Mouse (Mus musculus): ENCODE measurements around the gene Cfap44. TPM values are rescaled to one million over a fixed set of nuclear protein-coding genes. Genes with fewer than 3 reads are reported as not detected.

Gene Cfap44
- polyA plus RNA-seq, 1 experiment from 2014 or later: 0.74 TPM

GRCm38 (mm10) chr16:44487194-44487593, 92.6 kb downstream of the Cfap44 start:
- ATAC-seq (ENCODE audit: low FRiP score, low TSS enrichment): no peak
- Histone ChIP-seq H3K27ac (ENCODE audit: low read length) (no peak overlapping the region), H3K36me3 (ENCODE audit: insufficient read depth, low read length) (peaks cover 53% of the 10 kb centered on the region), H3K4me1 (ENCODE audit: insufficient read depth, low read length) (no peaks in the 10 kb centered on the region), H3K4me2 (replicated peaks; ENCODE audit: low read depth, low read length) (no peak overlapping the region), H3K9ac (replicated peaks; ENCODE audit: low read length) (no peak overlapping the region), H3K9me3 (ENCODE audit: low read length) (no peaks in the 10 kb centered on the region), H3K4me3 (ENCODE audit: low read length) (no peak overlapping the region), H3K27me3 (ENCODE audit: insufficient read depth, low read length) (no peaks in the 10 kb centered on the region)
- WGBS: 91% methylated on average over 13 of the region's 13 CpGs

DNA sequence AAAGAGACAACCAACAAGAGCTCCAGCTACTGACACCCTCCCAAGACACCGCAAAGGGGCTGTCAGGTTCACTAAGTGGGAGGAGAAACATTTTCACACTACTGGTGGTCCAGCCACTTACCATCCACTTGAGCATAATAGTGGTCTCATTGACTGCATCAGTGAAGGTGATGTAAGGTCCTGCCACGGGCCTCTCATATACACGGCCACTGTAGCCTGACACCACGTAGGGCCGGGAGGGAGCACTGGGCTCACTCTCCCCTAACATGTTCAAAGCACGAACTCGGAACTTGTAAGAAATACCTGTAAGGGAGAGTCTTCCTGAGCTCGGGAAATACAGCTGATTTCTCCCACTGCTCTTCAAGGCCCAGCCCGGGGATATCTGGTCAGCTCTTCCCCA, 96.5 kb downstream of the Cfap44 start:
- Histone ChIP-seq H3K27ac (ENCODE audit: low read length) (no peak overlapping the region), H3K4me3 (ENCODE audit: low read length) (no peak overlapping the region), H3K36me3 (ENCODE audit: insufficient read depth, low read length) (peaks cover 61% of the 10 kb centered on the region), H3K9me3 (ENCODE audit: low read length) (no peaks in the 10 kb centered on the region), H3K27me3 (ENCODE audit: insufficient read depth, low read length) (no peaks in the 10 kb centered on the region), H3K4me2 (replicated peaks; ENCODE audit: low read depth, low read length) (no peak overlapping the region), H3K4me1 (ENCODE audit: insufficient read depth, low read length) (peaks cover 13% of the 10 kb centered on the region), H3K9ac (replicated peaks; ENCODE audit: low read length) (no peak overlapping the region)
- WGBS: 78% methylated on average over 9 of the region's 9 CpGs
- no peak for ATAC-seq (ENCODE audit: low FRiP score, low TSS enrichment)

DNA sequence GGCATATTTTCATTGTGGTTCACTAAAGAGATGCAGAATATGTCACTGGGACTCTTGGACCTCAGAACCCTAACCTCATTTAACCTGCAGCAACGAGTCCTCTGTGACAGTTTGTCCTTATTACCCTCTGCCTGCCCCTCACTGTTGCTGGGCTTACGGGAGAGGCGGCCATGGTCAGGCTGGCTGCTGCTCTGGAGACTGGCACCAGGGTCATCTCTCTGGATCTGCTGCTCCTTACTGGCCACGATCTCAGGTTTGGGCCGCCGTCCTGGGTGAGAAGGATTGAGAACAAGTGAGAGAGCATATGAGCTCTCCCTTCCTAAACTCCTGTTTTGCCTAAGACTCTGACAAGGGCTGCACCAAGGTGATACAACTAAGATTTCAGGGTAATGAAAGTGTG, 97.6 kb downstream of the Cfap44 start:
- H3K27me3 ChIP-seq (ENCODE audit: insufficient read depth, low read length): no peaks in the 10 kb centered on the region
- H3K9ac ChIP-seq (replicated peaks; ENCODE audit: low read length): no peak overlapping the region
- H3K27ac ChIP-seq (ENCODE audit: low read length): no peak overlapping the region
- no peak for ATAC-seq (ENCODE audit: low FRiP score, low TSS enrichment)
- H3K4me3 ChIP-seq (ENCODE audit: low read length): no peak overlapping the region
- no peaks in the 10 kb centered on the region for H3K9me3 ChIP-seq (ENCODE audit: low read length)
- H3K4me1 ChIP-seq (ENCODE audit: insufficient read depth, low read length): peaks cover 13% of the 10 kb centered on the region
- 94% methylated on average over 6 of the region's 6 CpGs for WGBS
- H3K36me3 ChIP-seq (ENCODE audit: insufficient read depth, low read length): peaks cover 56% of the 10 kb centered on the region
- H3K4me2 ChIP-seq (replicated peaks; ENCODE audit: low read depth, low read length): no peak overlapping the region

- no peak overlapping the region for H3K4me3 ChIP-seq (ENCODE audit: low read length)
- WGBS: 80% methylated on average over 9 of the region's 9 CpGs
- H3K9me3 ChIP-seq (ENCODE audit: low read length): no peaks in the 10 kb centered on the region
- ATAC-seq (ENCODE audit: low FRiP score, low TSS enrichment): no peak
- H3K4me2 ChIP-seq (replicated peaks; ENCODE audit: low read depth, low read length): no peak overlapping the region
- H3K4me1 ChIP-seq (ENCODE audit: insufficient read depth, low read length): peaks cover 16% of the 10 kb centered on the region
- H3K36me3 ChIP-seq (ENCODE audit: insufficient read depth, low read length): peaks cover 53% of the 10 kb centered on the region
- H3K9ac ChIP-seq (replicated peaks; ENCODE audit: low read length): no peak overlapping the region
- H3K27me3 ChIP-seq (ENCODE audit: insufficient read depth, low read length): no peaks in the 10 kb centered on the region
- no peak overlapping the region for H3K27ac ChIP-seq (ENCODE audit: low read length)
Observed at GRCm38 (mm10) chr16:44492706-44493105, 98.1 kb downstream of the Cfap44 start.

DNA sequence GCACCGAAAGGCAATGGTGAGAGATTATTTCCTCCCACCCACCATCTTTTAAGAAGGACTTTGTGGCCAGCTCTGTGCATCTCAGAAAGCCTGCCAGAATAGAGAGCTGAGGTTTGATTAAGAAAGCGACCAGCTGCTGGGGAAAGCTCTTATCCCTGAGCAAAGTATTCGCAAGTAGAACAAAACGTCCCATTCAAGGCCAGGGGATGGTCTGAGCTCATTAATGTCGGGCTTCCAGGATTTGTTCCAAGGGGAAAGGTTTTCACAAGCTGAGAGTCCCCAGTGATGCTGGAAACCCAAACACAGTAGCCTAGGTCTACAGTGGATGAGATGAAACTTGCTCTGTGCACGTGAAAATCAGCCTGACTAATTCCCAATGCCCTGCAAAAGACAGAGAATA, 99.3 kb downstream of the Cfap44 start:
- Histone ChIP-seq H3K4me3 (ENCODE audit: low read length) (no peak overlapping the region), H3K36me3 (ENCODE audit: insufficient read depth, low read length) (peaks cover 56% of the 10 kb centered on the region), H3K27ac (ENCODE audit: low read length) (peak overlapping the region; percentile 86; the same call in 1 of the 2 replicates), H3K4me2 (replicated peaks; ENCODE audit: low read depth, low read length) (no peak overlapping the region), H3K4me1 (ENCODE audit: insufficient read depth, low read length) (peaks cover 18% of the 10 kb centered on the region), H3K9me3 (ENCODE audit: low read length) (no peaks in the 10 kb centered on the region), H3K27me3 (ENCODE audit: insufficient read depth, low read length) (no peaks in the 10 kb centered on the region), H3K9ac (replicated peaks; ENCODE audit: low read length) (no peak overlapping the region)
- no peak for ATAC-seq (ENCODE audit: low FRiP score, low TSS enrichment)
- 39% methylated on average over 6 of the region's 6 CpGs for WGBS

DNA sequence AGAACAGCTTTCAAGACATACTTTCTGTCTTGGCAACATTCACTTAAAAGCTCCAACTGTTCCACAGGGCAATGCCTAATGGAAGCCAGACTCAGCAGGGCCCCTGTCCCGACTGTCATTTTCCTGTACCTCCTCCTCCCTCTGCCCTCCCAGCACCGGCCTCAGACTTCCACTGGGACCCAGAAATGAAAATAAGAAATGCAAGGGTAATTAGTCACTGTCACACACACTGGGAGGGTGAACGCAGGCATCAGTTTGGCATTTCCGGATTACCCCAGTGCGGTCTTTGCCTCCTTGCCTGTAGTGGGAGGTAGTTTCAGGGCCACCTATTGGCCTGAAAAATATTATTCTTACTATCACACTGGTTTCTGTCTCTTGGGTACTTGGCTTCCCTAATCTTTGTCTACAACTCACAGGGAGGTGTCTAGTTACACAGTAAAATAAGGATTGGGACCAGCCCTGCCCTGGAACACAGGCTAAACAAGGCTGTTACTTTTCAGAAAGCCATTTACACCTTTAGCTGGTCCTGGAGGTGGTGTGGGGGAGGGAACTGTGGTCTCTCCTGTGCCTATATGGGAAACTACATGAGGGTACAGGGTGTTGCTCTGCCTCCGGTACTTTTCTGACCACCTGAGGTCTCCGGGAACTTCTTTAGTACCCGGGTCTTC, 100.0 kb downstream of the Cfap44 start:
- ATAC-seq (ENCODE audit: low FRiP score, low TSS enrichment): peak; percentile 75
- H3K9me3 ChIP-seq (ENCODE audit: low read length): no peaks in the 10 kb centered on the region
- H3K36me3 ChIP-seq (ENCODE audit: insufficient read depth, low read length): peaks cover 57% of the 10 kb centered on the region
- peak overlapping the region; percentile 86 for H3K27ac ChIP-seq (ENCODE audit: low read length)
- WGBS: 20% methylated on average over 8 of the region's 8 CpGs
- H3K27me3 ChIP-seq (ENCODE audit: insufficient read depth, low read length): no peaks in the 10 kb centered on the region
- H3K4me1 ChIP-seq (ENCODE audit: insufficient read depth, low read length): peaks cover 18% of the 10 kb centered on the region
- no peak overlapping the region for H3K4me2 ChIP-seq (replicated peaks; ENCODE audit: low read depth, low read length)
- H3K4me3 ChIP-seq (ENCODE audit: low read length): no peak overlapping the region
- peak overlapping the region; percentile 23; the same call in 1 of the 2 replicates for H3K9ac ChIP-seq (replicated peaks; ENCODE audit: low read length)

GRCm38 (mm10) chr16:44496971-44497464, 102.4 kb downstream of the Cfap44 start:
- H3K9me3 ChIP-seq (ENCODE audit: low read length): no peaks in the 10 kb centered on the region
- no peaks in the 10 kb centered on the region for H3K27me3 ChIP-seq (ENCODE audit: insufficient read depth, low read length)
- H3K4me1 ChIP-seq (ENCODE audit: insufficient read depth, low read length): peaks cover 18% of the 10 kb centered on the region
- no peak overlapping the region for H3K9ac ChIP-seq (replicated peaks; ENCODE audit: low read length)
- H3K4me2 ChIP-seq (replicated peaks; ENCODE audit: low read depth, low read length): no peak overlapping the region
- peaks cover 59% of the 10 kb centered on the region for H3K36me3 ChIP-seq (ENCODE audit: insufficient read depth, low read length)
- 46% methylated on average over 15 of the region's 15 CpGs for WGBS
- no peak overlapping the region for H3K27ac ChIP-seq (ENCODE audit: low read length)
- no peak for ATAC-seq (ENCODE audit: low FRiP score, low TSS enrichment)
- no peak overlapping the region for H3K4me3 ChIP-seq (ENCODE audit: low read length)

- H3K36me3 ChIP-seq (ENCODE audit: insufficient read depth, low read length): peaks cover 66% of the 10 kb centered on the region
- no peaks in the 10 kb centered on the region for H3K9me3 ChIP-seq (ENCODE audit: low read length)
- H3K9ac ChIP-seq (replicated peaks; ENCODE audit: low read length): no peak overlapping the region
- H3K4me3 ChIP-seq (ENCODE audit: low read length): no peak overlapping the region
- ATAC-seq (ENCODE audit: low FRiP score, low TSS enrichment): no peak
- peaks cover 18% of the 10 kb centered on the region for H3K4me1 ChIP-seq (ENCODE audit: insufficient read depth, low read length)
- 95% methylated on average over 3 of the region's 3 CpGs for WGBS
- H3K27ac ChIP-seq (ENCODE audit: low read length): no peak overlapping the region
- H3K27me3 ChIP-seq (ENCODE audit: insufficient read depth, low read length): no peaks in the 10 kb centered on the region
- no peak overlapping the region for H3K4me2 ChIP-seq (replicated peaks; ENCODE audit: low read depth, low read length)
Observed at GRCm38 (mm10) chr16:44498447-44498846, 103.9 kb downstream of the Cfap44 start.

DNA sequence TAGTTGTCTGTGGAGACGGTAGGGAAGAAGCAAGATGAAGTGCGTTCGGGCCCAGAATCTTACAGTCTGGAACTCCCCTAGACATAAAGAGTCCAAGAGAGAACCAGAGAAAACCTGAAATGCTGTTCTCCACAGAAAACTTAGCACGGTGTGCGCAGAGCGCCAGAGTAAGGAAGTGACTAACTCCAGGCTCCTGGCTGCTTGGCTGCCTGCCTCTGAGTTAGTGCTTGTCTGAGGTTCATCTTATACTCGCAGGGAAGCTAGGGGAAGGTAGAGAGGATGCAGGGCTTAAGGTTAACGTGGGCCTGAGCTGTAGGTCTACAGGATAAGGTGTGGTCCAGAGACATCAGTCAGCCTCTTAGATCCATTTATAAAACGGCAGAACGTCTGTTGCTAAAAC, 107.2 kb downstream of the Cfap44 start:
- no peaks in the 10 kb centered on the region for H3K27me3 ChIP-seq (ENCODE audit: insufficient read depth, low read length)
- H3K4me2 ChIP-seq (replicated peaks; ENCODE audit: low read depth, low read length): no peak overlapping the region
- peaks cover 76% of the 10 kb centered on the region for H3K36me3 ChIP-seq (ENCODE audit: insufficient read depth, low read length)
- H3K4me1 ChIP-seq (ENCODE audit: insufficient read depth, low read length): peaks cover 5% of the 10 kb centered on the region; the same call in 1 of the 2 replicates
- H3K4me3 ChIP-seq (ENCODE audit: low read length): no peak overlapping the region
- 91% methylated on average over 10 of the region's 10 CpGs for WGBS
- H3K9me3 ChIP-seq (ENCODE audit: low read length): peaks cover 8% of the 10 kb centered on the region
- no peak overlapping the region for H3K27ac ChIP-seq (ENCODE audit: low read length)
- ATAC-seq (ENCODE audit: low FRiP score, low TSS enrichment): no peak
- H3K9ac ChIP-seq (replicated peaks; ENCODE audit: low read length): no peak overlapping the region

DNA sequence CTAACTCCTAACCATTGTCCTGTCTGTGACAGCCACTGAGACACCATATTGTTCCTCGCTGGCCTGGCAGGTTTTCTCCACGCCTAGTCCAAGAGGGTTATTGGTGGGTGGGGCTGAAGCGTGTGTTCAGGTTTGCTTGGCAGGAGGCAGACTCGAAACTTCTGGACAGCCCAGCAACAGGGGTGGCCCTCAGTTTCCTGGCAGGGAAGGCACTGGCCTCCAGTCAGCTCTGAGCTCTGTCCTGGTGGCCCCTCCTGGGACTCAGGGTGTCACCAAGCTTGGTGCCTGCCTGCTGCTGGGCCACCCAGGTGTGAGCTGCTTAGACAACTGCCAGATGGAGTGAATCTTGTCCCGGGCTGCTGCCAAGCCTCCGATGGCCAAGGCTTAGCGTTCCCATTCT, 107.7 kb downstream of the Cfap44 start:
- 77% methylated on average over 7 of the region's 7 CpGs for WGBS
- ATAC-seq (ENCODE audit: low FRiP score, low TSS enrichment): no peak
- no peak overlapping the region for H3K27ac ChIP-seq (ENCODE audit: low read length)
- H3K4me1 ChIP-seq (ENCODE audit: insufficient read depth, low read length): peaks cover 10% of the 10 kb centered on the region; the same call in 1 of the 2 replicates
- no peak overlapping the region for H3K9ac ChIP-seq (replicated peaks; ENCODE audit: low read length)
- H3K36me3 ChIP-seq (ENCODE audit: insufficient read depth, low read length): peaks cover 76% of the 10 kb centered on the region
- no peaks in the 10 kb centered on the region for H3K27me3 ChIP-seq (ENCODE audit: insufficient read depth, low read length)
- H3K9me3 ChIP-seq (ENCODE audit: low read length): peaks cover 8% of the 10 kb centered on the region
- no peak overlapping the region for H3K4me3 ChIP-seq (ENCODE audit: low read length)
- H3K4me2 ChIP-seq (replicated peaks; ENCODE audit: low read depth, low read length): no peak overlapping the region
